9 mouse cellular contexts compared by ENCODE assay signal in the genomic region with DNA sequence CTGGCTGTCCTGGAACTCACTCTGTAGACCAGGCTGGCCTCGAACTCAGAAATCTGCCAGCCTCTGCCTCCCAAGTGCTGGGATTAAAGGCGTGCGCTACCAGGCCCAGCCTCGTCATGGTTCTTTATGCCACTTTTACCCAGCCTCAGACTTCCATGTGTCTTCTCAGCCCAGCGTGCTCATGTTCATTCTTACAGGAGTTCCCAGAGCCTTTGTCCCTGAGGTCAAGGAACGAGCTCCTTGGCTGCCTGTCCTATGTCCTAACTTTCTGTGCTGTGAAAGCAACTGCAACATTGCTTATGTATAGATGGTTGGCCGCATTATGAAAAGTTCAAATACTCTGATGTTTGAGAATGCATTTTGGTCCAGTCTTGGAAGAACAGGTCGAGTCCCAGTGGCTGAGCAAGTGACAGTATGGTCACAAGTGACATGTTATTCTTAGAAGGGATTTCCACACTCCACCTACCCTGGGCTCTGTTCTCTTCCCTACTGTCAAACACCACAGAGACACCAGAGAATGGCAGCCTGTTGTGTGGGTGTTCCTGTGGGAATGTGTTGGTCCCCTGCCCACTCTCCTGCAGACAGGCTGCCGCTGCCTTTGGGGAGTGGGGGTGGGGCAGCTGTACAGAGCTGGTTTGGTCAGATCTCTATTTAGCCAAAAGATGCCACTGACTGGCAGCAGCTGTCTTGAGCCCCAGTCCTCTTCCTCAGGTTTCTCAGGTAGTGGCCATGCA.
DNase-seq lines count a peak whose midpoint lies in the region; ATAC-seq and TF ChIP-seq lines count a peak whose summit lies in the region.
"Had no signal": no experiment of that assay in that cellular context is flagged by ENCODE, and none has a peak within 500 bp of the region (broad histone marks: within the 10 kb centered on the region; RNA-seq: fewer than 3 reads in every experiment).

No protein-coding gene starts in this region.

- peak; percentile 48 to 50 for DNase-seq in heart, adult 18-20 months
- no peak for DNase-seq in heart, embryonic 10.5 days (ENCODE audit: low spot score)
- DNase-seq in layer of hippocampus, adult 9-11 months, result peak; percentile 94
- DNase-seq in stomach, postnatal 0 days (ENCODE audit: low spot score), result no peak
- DNase-seq in embryo, embryonic 10 days (ENCODE audit: low spot score), result no peak

- 74% methylated on average over 9 of the region's 9 CpGs for WGBS in heart, embryonic 10.5 days
- WGBS in neural tube, embryonic 14.5 days, result 79% methylated on average over 9 of the region's 9 CpGs
- WGBS in neural tube, embryonic 15.5 days, result 75% methylated on average over 9 of the region's 9 CpGs
- 75% methylated on average over 9 of the region's 9 CpGs for WGBS in stomach, postnatal 0 days
- WGBS in intestine, postnatal 0 days, result 75% methylated on average over 9 of the region's 9 CpGs

- ATAC-seq in neural tube, embryonic 14.5 days (ENCODE audit: low read depth), result no peak
- ATAC-seq in neural tube, embryonic 15.5 days (ENCODE audit: low FRiP score), result no peak
- no peak for ATAC-seq in stomach, postnatal 0 days (ENCODE audit: low FRiP score, low TSS enrichment)
- ATAC-seq in intestine, postnatal 0 days, result no peak

- no peak overlapping the region for H3K4me3 ChIP-seq in heart, embryonic 10.5 days
- no peak overlapping the region for H3K4me3 ChIP-seq in neural tube, embryonic 14.5 days (ENCODE audit: low read depth, low read length)
- H3K4me3 ChIP-seq in neural tube, embryonic 15.5 days (replicated peaks), result no peak overlapping the region
- no peak overlapping the region for H3K4me3 ChIP-seq in stomach, postnatal 0 days (ENCODE audit: low read depth, low read length)
- H3K4me3 ChIP-seq in intestine, postnatal 0 days (ENCODE audit: low read depth, low read length), result no peak overlapping the region
- H3K4me3 ChIP-seq: erythroblast, embryonic 14.5 days had no signal

- no peak overlapping the region for H3K4me2 ChIP-seq in neural tube, embryonic 14.5 days (ENCODE audit: low read depth, low read length)
- no peak overlapping the region for H3K4me2 ChIP-seq in neural tube, embryonic 15.5 days
- H3K4me2 ChIP-seq in stomach, postnatal 0 days (replicated peaks; ENCODE audit: low read depth), result no peak overlapping the region
- no peak overlapping the region for H3K4me2 ChIP-seq in intestine, postnatal 0 days (replicated peaks; ENCODE audit: low read depth)

- no peak overlapping the region for H3K9ac ChIP-seq in neural tube, embryonic 14.5 days (replicated peaks; ENCODE audit: low read depth, low read length)
- H3K9ac ChIP-seq in neural tube, embryonic 15.5 days (replicated peaks), result no peak overlapping the region
- H3K9ac ChIP-seq in stomach, postnatal 0 days (ENCODE audit: low read length), result 0 out of 2 replicates have a peak overlapping the region, but pooled peaks have one; percentile 18
- no peak overlapping the region for H3K9ac ChIP-seq in intestine, postnatal 0 days (ENCODE audit: low read depth, low read length)

- H3K27ac ChIP-seq in heart, embryonic 10.5 days, result no peak overlapping the region
- 0 out of 2 replicates have a peak overlapping the region, but pooled peaks have one; percentile 22 for H3K27ac ChIP-seq in neural tube, embryonic 14.5 days (ENCODE audit: low read depth, low read length)
- no peak overlapping the region for H3K27ac ChIP-seq in neural tube, embryonic 15.5 days (replicated peaks)
- no peak overlapping the region for H3K27ac ChIP-seq in stomach, postnatal 0 days (replicated peaks)
- H3K27ac ChIP-seq in intestine, postnatal 0 days (ENCODE audit: low read depth, low read length), result no peak overlapping the region

- H3K9me3 ChIP-seq in heart, embryonic 10.5 days, result no peaks in the 10 kb centered on the region
- no peaks in the 10 kb centered on the region for H3K9me3 ChIP-seq in neural tube, embryonic 14.5 days (ENCODE audit: control insufficient read depth, low read length)
- H3K9me3 ChIP-seq in neural tube, embryonic 15.5 days (replicated peaks), result no peaks in the 10 kb centered on the region
- H3K9me3 ChIP-seq in stomach, postnatal 0 days (ENCODE audit: control insufficient read depth, low read length), result no peaks in the 10 kb centered on the region
- H3K9me3 ChIP-seq in intestine, postnatal 0 days (ENCODE audit: control insufficient read depth), result no peaks in the 10 kb centered on the region

- H3K4me1 ChIP-seq in heart, embryonic 10.5 days, result peaks cover 37% of the 10 kb centered on the region
- H3K4me1 ChIP-seq in neural tube, embryonic 14.5 days (ENCODE audit: control insufficient read depth, insufficient read depth, low read length), result peaks cover 10% of the 10 kb centered on the region; the same call in 1 of the 2 replicates
- H3K4me1 ChIP-seq in neural tube, embryonic 15.5 days, result peaks cover 29% of the 10 kb centered on the region
- no peaks in the 10 kb centered on the region for H3K4me1 ChIP-seq in stomach, postnatal 0 days (replicated peaks; ENCODE audit: control insufficient read depth, insufficient read depth)
- H3K4me1 ChIP-seq in intestine, postnatal 0 days (replicated peaks; ENCODE audit: control insufficient read depth, insufficient read depth, low read length), result peaks cover 3% of the 10 kb centered on the region; the same call in 1 of the 2 replicates

- no peak for TF ChIP-seq CTCF in stomach, postnatal 0 days (IDR thresholded peaks at IDR 0.05; ENCODE audit: low read depth)
- TF ChIP-seq CTCF in intestine, postnatal 0 days (IDR thresholded peaks at IDR 0.05; ENCODE audit: low read depth), result no peak

- no peak for TF ChIP-seq EP300 in stomach, postnatal 0 days (optimal IDR thresholded peaks at IDR 0.05)

- no peaks in the 10 kb centered on the region for H3K36me3 ChIP-seq in heart, embryonic 10.5 days
- H3K36me3 ChIP-seq in neural tube, embryonic 14.5 days (ENCODE audit: control insufficient read depth, insufficient read depth, low read length), result no peaks in the 10 kb centered on the region
- H3K36me3 ChIP-seq in neural tube, embryonic 15.5 days, result no peaks in the 10 kb centered on the region
- 0 out of 2 replicates have a peak, but pooled peaks cover 4% of the 10 kb centered on the region for H3K36me3 ChIP-seq in stomach, postnatal 0 days (ENCODE audit: control insufficient read depth, insufficient read depth, low read length)
- H3K36me3 ChIP-seq in intestine, postnatal 0 days (ENCODE audit: control insufficient read depth, insufficient read depth), result peaks cover 10% of the 10 kb centered on the region; the same call in 1 of the 2 replicates

- H3K27me3 ChIP-seq in heart, embryonic 10.5 days (ENCODE audit: insufficient read depth, poor library complexity, severe bottlenecking), result no peaks in the 10 kb centered on the region
- no peaks in the 10 kb centered on the region for H3K27me3 ChIP-seq in neural tube, embryonic 14.5 days (ENCODE audit: control insufficient read depth, insufficient read depth, low read length)
- no peaks in the 10 kb centered on the region for H3K27me3 ChIP-seq in neural tube, embryonic 15.5 days (replicated peaks)
- H3K27me3 ChIP-seq in stomach, postnatal 0 days (ENCODE audit: control insufficient read depth, insufficient read depth, low read length), result no peaks in the 10 kb centered on the region
- H3K27me3 ChIP-seq in intestine, postnatal 0 days (replicated peaks; ENCODE audit: control insufficient read depth, insufficient read depth, low read length), result no peaks in the 10 kb centered on the region

Comparison
In these comparisons a context has a peak if more than half of its experiments do, and no peak if none do; other contexts are left out.
1. DNase-seq: peak in heart, adult 18-20 months (2 of 2) and layer of hippocampus, adult 9-11 months (single experiment); none in heart, embryonic 10.5 days (single experiment), stomach, postnatal 0 days (single experiment) and embryo, embryonic 10 days (single experiment).